Mouse (Mus musculus): ENCODE measurements around the gene Hdac9. TPM values are rescaled to one million over a fixed set of nuclear protein-coding genes. Genes with fewer than 3 reads are reported as not detected.
A peak's percentile ranks its signal among the peaks of the same experiment; 100 is the strongest.

Gene Hdac9
- polyA plus RNA-seq, 1 experiment from 2014 or later: 3.3 TPM

- Histone ChIP-seq H3K36me3 (ENCODE audit: insufficient read depth, low read length) (no peaks in the 10 kb centered on the region), H3K27ac (no peak overlapping the region), H3K9me3 (replicated peaks; ENCODE audit: low read length) (no peaks in the 10 kb centered on the region), H3K9ac (ENCODE audit: low read depth, low read length) (no peak overlapping the region), H3K4me1 (replicated peaks; ENCODE audit: insufficient read depth, low read length) (no peaks in the 10 kb centered on the region), H3K4me2 (ENCODE audit: low read length) (no peak overlapping the region), H3K27me3 (ENCODE audit: insufficient read depth, low read length) (no peaks in the 10 kb centered on the region), H3K4me3 (replicated peaks; ENCODE audit: low read depth, low read length) (no peak overlapping the region)
- TF ChIP-seq CTCF (IDR thresholded peaks at IDR 0.05; ENCODE audit: low read depth): no peak
- 63% methylated on average over 3 of the region's 3 CpGs for WGBS
- DNase-seq (ENCODE audit: low spot score) (no peak), ATAC-seq (replicated peaks; ENCODE audit: low FRiP score, low read depth) (no peak)
Measured at GRCm38 (mm10) chr12:34487021-34487420, 429.9 kb downstream of the Hdac9 start.

GRCm38 (mm10) chr12:34486016-34486415 is 430.9 kb downstream of the Hdac9 start:
- TF ChIP-seq CTCF (IDR thresholded peaks at IDR 0.05; ENCODE audit: low read depth): no peak
- H3K9me3 ChIP-seq (replicated peaks; ENCODE audit: low read length): no peaks in the 10 kb centered on the region
- no peak overlapping the region for H3K27ac ChIP-seq
- H3K4me1 ChIP-seq (replicated peaks; ENCODE audit: insufficient read depth, low read length): no peaks in the 10 kb centered on the region
- H3K36me3 ChIP-seq (ENCODE audit: insufficient read depth, low read length): no peaks in the 10 kb centered on the region
- H3K27me3 ChIP-seq (ENCODE audit: insufficient read depth, low read length): no peaks in the 10 kb centered on the region
- no peak overlapping the region for H3K9ac ChIP-seq (ENCODE audit: low read depth, low read length)
- no peak for DNase-seq (ENCODE audit: low spot score)
- no peak overlapping the region for H3K4me2 ChIP-seq (ENCODE audit: low read length)
- 80% methylated on average over 2 of the region's 2 CpGs for WGBS
- no peak for ATAC-seq (replicated peaks; ENCODE audit: low FRiP score, low read depth)
- H3K4me3 ChIP-seq (replicated peaks; ENCODE audit: low read depth, low read length): no peak overlapping the region

GRCm38 (mm10) chr12:34481702-34482101 is 435.2 kb downstream of the Hdac9 start:
- Histone ChIP-seq H3K9me3 (replicated peaks; ENCODE audit: low read length) (no peaks in the 10 kb centered on the region), H3K4me1 (replicated peaks; ENCODE audit: insufficient read depth, low read length) (no peaks in the 10 kb centered on the region), H3K9ac (ENCODE audit: low read depth, low read length) (no peak overlapping the region), H3K27ac (no peak overlapping the region), H3K27me3 (ENCODE audit: insufficient read depth, low read length) (no peaks in the 10 kb centered on the region), H3K4me3 (replicated peaks; ENCODE audit: low read depth, low read length) (no peak overlapping the region), H3K4me2 (ENCODE audit: low read length) (no peak overlapping the region), H3K36me3 (ENCODE audit: insufficient read depth, low read length) (no peaks in the 10 kb centered on the region)
- ATAC-seq (replicated peaks; ENCODE audit: low FRiP score, low read depth) (no peak), DNase-seq (ENCODE audit: low spot score) (no peak)
- TF ChIP-seq CTCF (IDR thresholded peaks at IDR 0.05; ENCODE audit: low read depth): no peak
- WGBS: 95% methylated on average over 5 of the region's 5 CpGs

GRCm38 (mm10) chr12:34472949-34473651 is 443.8 kb downstream of the Hdac9 start:
- Histone ChIP-seq H3K4me1 (replicated peaks; ENCODE audit: insufficient read depth, low read length) (no peaks in the 10 kb centered on the region), H3K27me3 (ENCODE audit: insufficient read depth, low read length) (no peaks in the 10 kb centered on the region), H3K9ac (ENCODE audit: low read depth, low read length) (no peak overlapping the region), H3K4me2 (ENCODE audit: low read length) (no peak overlapping the region), H3K36me3 (ENCODE audit: insufficient read depth, low read length) (no peaks in the 10 kb centered on the region), H3K9me3 (replicated peaks; ENCODE audit: low read length) (no peaks in the 10 kb centered on the region), H3K27ac (no peak overlapping the region), H3K4me3 (replicated peaks; ENCODE audit: low read depth, low read length) (no peak overlapping the region)
- no peak for TF ChIP-seq CTCF (IDR thresholded peaks at IDR 0.05; ENCODE audit: low read depth)
- 65% methylated on average over 10 of the region's 10 CpGs for WGBS
- ATAC-seq (replicated peaks; ENCODE audit: low FRiP score, low read depth): no peak
- DNase-seq (ENCODE audit: low spot score): peak; percentile 14

GRCm38 (mm10) chr12:34472542-34472941 is 444.4 kb downstream of the Hdac9 start:
- Histone ChIP-seq H3K36me3 (ENCODE audit: insufficient read depth, low read length) (no peaks in the 10 kb centered on the region), H3K27me3 (ENCODE audit: insufficient read depth, low read length) (no peaks in the 10 kb centered on the region), H3K4me2 (ENCODE audit: low read length) (no peak overlapping the region), H3K9ac (ENCODE audit: low read depth, low read length) (no peak overlapping the region), H3K27ac (no peak overlapping the region), H3K4me3 (replicated peaks; ENCODE audit: low read depth, low read length) (no peak overlapping the region), H3K9me3 (replicated peaks; ENCODE audit: low read length) (no peaks in the 10 kb centered on the region), H3K4me1 (replicated peaks; ENCODE audit: insufficient read depth, low read length) (no peaks in the 10 kb centered on the region)
- TF ChIP-seq CTCF (IDR thresholded peaks at IDR 0.05; ENCODE audit: low read depth): no peak
- WGBS: 9% methylated on average over 4 of the region's 4 CpGs
- ATAC-seq (replicated peaks; ENCODE audit: low FRiP score, low read depth) (no peak), DNase-seq (ENCODE audit: low spot score) (peak; percentile 23)

- no peak overlapping the region for H3K4me3 ChIP-seq (replicated peaks; ENCODE audit: low read depth, low read length)
- H3K36me3 ChIP-seq (ENCODE audit: insufficient read depth, low read length): no peaks in the 10 kb centered on the region
- H3K4me1 ChIP-seq (replicated peaks; ENCODE audit: insufficient read depth, low read length): no peaks in the 10 kb centered on the region
- no peak for ATAC-seq (replicated peaks; ENCODE audit: low FRiP score, low read depth)
- WGBS: 76% methylated on average over 1 of the region's 1 CpGs
- DNase-seq (ENCODE audit: low spot score): no peak
- TF ChIP-seq CTCF (IDR thresholded peaks at IDR 0.05; ENCODE audit: low read depth): no peak
- no peak overlapping the region for H3K4me2 ChIP-seq (ENCODE audit: low read length)
- no peak overlapping the region for H3K9ac ChIP-seq (ENCODE audit: low read depth, low read length)
- H3K9me3 ChIP-seq (replicated peaks; ENCODE audit: low read length): no peaks in the 10 kb centered on the region
- H3K27ac ChIP-seq: no peak overlapping the region
- H3K27me3 ChIP-seq (ENCODE audit: insufficient read depth, low read length): no peaks in the 10 kb centered on the region
Measured at GRCm38 (mm10) chr12:34461728-34462127, 455.2 kb downstream of the Hdac9 start.

GRCm38 (mm10) chr12:34452643-34453042 is 464.3 kb downstream of the Hdac9 start:
- Histone ChIP-seq H3K9ac (ENCODE audit: low read depth, low read length) (no peak overlapping the region), H3K4me1 (replicated peaks; ENCODE audit: insufficient read depth, low read length) (no peaks in the 10 kb centered on the region), H3K4me3 (replicated peaks; ENCODE audit: low read depth, low read length) (no peak overlapping the region), H3K27ac (no peak overlapping the region), H3K4me2 (ENCODE audit: low read length) (no peak overlapping the region), H3K27me3 (ENCODE audit: insufficient read depth, low read length) (no peaks in the 10 kb centered on the region), H3K36me3 (ENCODE audit: insufficient read depth, low read length) (no peaks in the 10 kb centered on the region), H3K9me3 (replicated peaks; ENCODE audit: low read length) (no peaks in the 10 kb centered on the region)
- DNase-seq (ENCODE audit: low spot score): no peak
- TF ChIP-seq CTCF (IDR thresholded peaks at IDR 0.05; ENCODE audit: low read depth): no peak
- no peak for ATAC-seq (replicated peaks; ENCODE audit: low FRiP score, low read depth)
- 62% methylated on average over 5 of the region's 5 CpGs for WGBS
